Mouse (Mus musculus) cerebellum, postnatal 10 days (tissue): Measurements from ENCODE around the gene Trim9.

Source experiments
- DNase-seq, 2 experiments: peaks; one replicate each; pipeline ENCODE4 v3.0.0; 2021; ENCODE audit warnings: mixed read lengths in 2 of 2

The Trim9 gene

GRCm38 (mm10) chr12:70249616-70250157 is 97.7 kb downstream of the Trim9 start:
- DNase-seq, result no peak

GRCm38 (mm10) chr12:70247683-70248474 is 99.5 kb downstream of the Trim9 start:
- DNase-seq, result no peak

- no peak for DNase-seq
Observed at GRCm38 (mm10) chr12:70242550-70242949, 104.9 kb downstream of the Trim9 start.

GRCm38 (mm10) chr12:70239741-70240140 is 107.7 kb downstream of the Trim9 start:
- no peak for DNase-seq

GRCm38 (mm10) chr12:70238604-70239003 is 108.8 kb downstream of the Trim9 start:
- DNase-seq, result peak; percentile 34 to 38

GRCm38 (mm10) chr12:70234938-70235484 is 112.4 kb downstream of the Trim9 start:
- peak; percentile 87 to 91 for DNase-seq

GRCm38 (mm10) chr12:70234411-70234810 is 113.0 kb downstream of the Trim9 start:
- peak; percentile 70 to 71 for DNase-seq

- no peak for DNase-seq
Observed at GRCm38 (mm10) chr12:70233637-70234315, 113.6 kb downstream of the Trim9 start.

- peak in 1 of 2 experiments; percentile 33 for DNase-seq
Observed at GRCm38 (mm10) chr12:70232020-70232544, 115.3 kb downstream of the Trim9 start.

- no peak for DNase-seq
Observed at GRCm38 (mm10) chr12:70231294-70231693, 116.1 kb downstream of the Trim9 start, which contains the start of gene Pygl. Pygl (minus strand) TSS chr12:70231488.

- no peak for DNase-seq
Observed at GRCm38 (mm10) chr12:70228155-70228554, 119.3 kb downstream of the Trim9 start.

GRCm38 (mm10) chr12:70227121-70227932 is 120.1 kb downstream of the Trim9 start:
- peak; percentile 34 to 41 for DNase-seq

GRCm38 (mm10) chr12:70226655-70227054 is 120.8 kb downstream of the Trim9 start:
- DNase-seq, result no peak

- no peak for DNase-seq
Observed at GRCm38 (mm10) chr12:70223331-70223730, 124.1 kb downstream of the Trim9 start.

GRCm38 (mm10) chr12:70221425-70221824 is 126.0 kb downstream of the Trim9 start:
- no peak for DNase-seq

GRCm38 (mm10) chr12:70218795-70219540 is 128.4 kb downstream of the Trim9 start:
- no peak for DNase-seq

- peak; percentile 43 to 52 for DNase-seq
Observed at GRCm38 (mm10) chr12:70216229-70216800, 131.1 kb downstream of the Trim9 start.

- peak in 1 of 2 experiments; percentile 33 for DNase-seq
Observed at GRCm38 (mm10) chr12:70214281-70214680, 133.1 kb downstream of the Trim9 start.

GRCm38 (mm10) chr12:70213601-70214000 is 133.8 kb downstream of the Trim9 start:
- no peak for DNase-seq

- peak; percentile 52 to 59 for DNase-seq
Observed at GRCm38 (mm10) chr12:70212501-70212900, 134.9 kb downstream of the Trim9 start.

- no peak for DNase-seq
Observed at GRCm38 (mm10) chr12:70208214-70208613, 139.2 kb downstream of the Trim9 start.
